Comparison of ENCODE assay signal across 15 mouse cellular contexts in the genomic region with DNA sequence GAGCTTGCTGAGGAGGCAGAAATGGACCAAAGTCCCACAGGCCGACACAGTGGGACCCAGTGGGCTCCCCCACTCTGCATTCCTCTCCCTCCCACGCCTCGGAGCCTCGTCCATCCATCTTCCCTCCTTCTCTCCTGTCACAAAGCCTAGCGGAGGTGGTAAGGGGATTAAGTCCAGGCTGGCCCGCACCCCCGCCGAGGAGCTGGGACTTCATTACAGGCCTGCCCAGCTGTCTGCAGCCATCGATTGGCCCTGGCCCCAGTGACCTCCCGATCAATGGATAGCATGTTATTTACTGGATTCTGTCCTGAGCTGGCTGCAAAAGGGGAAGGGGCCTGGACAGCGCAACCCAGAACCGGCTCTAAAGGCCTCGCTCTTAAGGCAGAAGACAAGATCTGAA.
A peak's percentile ranks its signal among the peaks of the same experiment; 100 is the strongest.
DNase-seq lines count a peak whose midpoint lies in the region; ATAC-seq and TF ChIP-seq lines count a peak whose summit lies in the region.
"Had no signal": no experiment of that assay in that cellular context is flagged by ENCODE, and none has a peak within 500 bp of the region (broad histone marks: within the 10 kb centered on the region; RNA-seq: fewer than 3 reads in every experiment).

No protein-coding gene starts in this region.

- no peaks in the 10 kb centered on the region; the same call in 1 of the 2 replicates for H3K27me3 ChIP-seq in neural tube, embryonic 15.5 days (replicated peaks)
- H3K27me3 ChIP-seq in hindbrain, embryonic 13.5 days, result peaks cover 12% of the 10 kb centered on the region
- no peaks in the 10 kb centered on the region for H3K27me3 ChIP-seq in liver, postnatal 0 days (ENCODE audit: insufficient read depth, low read length)
- H3K27me3 ChIP-seq: neural tube, embryonic 12.5 days had no signal

- no peaks in the 10 kb centered on the region for H3K36me3 ChIP-seq in neural tube, embryonic 15.5 days
- H3K36me3 ChIP-seq in hindbrain, embryonic 13.5 days, result no peaks in the 10 kb centered on the region
- H3K36me3 ChIP-seq in liver, postnatal 0 days (replicated peaks; ENCODE audit: insufficient read depth, low read length), result no peaks in the 10 kb centered on the region
- H3K36me3 ChIP-seq: G1E; heart, embryonic 15.5 days; neural tube, embryonic 12.5 days had no signal

- no peak for TF ChIP-seq CTCF in liver, postnatal 0 days (IDR thresholded peaks at IDR 0.05; ENCODE audit: low read depth)

- ATAC-seq in neural tube, embryonic 15.5 days (ENCODE audit: low FRiP score), result no peak
- ATAC-seq in hindbrain, embryonic 13.5 days (ENCODE audit: low FRiP score), result no peak
- ATAC-seq in liver, postnatal 0 days, result peak; percentile 66
- no peak for ATAC-seq in monocyte, adult 5-6 weeks (replicated peaks; ENCODE audit: insufficient number of reproducible peaks, low FRiP score, low TSS enrichment, poor library complexity, severe bottlenecking)

- no peak overlapping the region for H3K9ac ChIP-seq in neural tube, embryonic 15.5 days (replicated peaks)
- no peak overlapping the region for H3K9ac ChIP-seq in hindbrain, embryonic 13.5 days
- H3K9ac ChIP-seq in liver, postnatal 0 days (replicated peaks), result no peak overlapping the region
- H3K9ac ChIP-seq: heart, embryonic 15.5 days; neural tube, embryonic 12.5 days had no signal

- TF ChIP-seq EP300 in liver, postnatal 0 days (IDR thresholded peaks at IDR 0.05; ENCODE audit: low read depth), result no peak

- H3K4me1 ChIP-seq in neural tube, embryonic 15.5 days, result 0 out of 2 replicates have a peak, but pooled peaks cover 12% of the 10 kb centered on the region
- peaks cover 22% of the 10 kb centered on the region for H3K4me1 ChIP-seq in hindbrain, embryonic 13.5 days (replicated peaks)
- H3K4me1 ChIP-seq in liver, postnatal 0 days (ENCODE audit: insufficient read depth), result peaks cover 5% of the 10 kb centered on the region; the same call in 1 of the 2 replicates
- H3K4me1 ChIP-seq: heart, embryonic 15.5 days had no signal

- WGBS in neural tube, embryonic 15.5 days, result 25% methylated on average over 13 of the region's 13 CpGs
- 18% methylated on average over 13 of the region's 13 CpGs for WGBS in hindbrain, embryonic 13.5 days
- WGBS in liver, postnatal 0 days (ENCODE audit: insufficient replicate concordance), result 34% methylated on average over 13 of the region's 13 CpGs

- H3K4me2 ChIP-seq in neural tube, embryonic 15.5 days, result no peak overlapping the region
- H3K4me2 ChIP-seq in hindbrain, embryonic 13.5 days, result no peak overlapping the region
- H3K4me2 ChIP-seq in liver, postnatal 0 days (ENCODE audit: low read depth, low read length), result no peak overlapping the region
- H3K4me2 ChIP-seq: heart, embryonic 15.5 days; neural tube, embryonic 12.5 days had no signal

- intact Hi-C loops in heart, postnatal 10 days (cut with DNase I), result no loop called here

- DNase-seq in neural tube, embryonic 10.5 days (ENCODE audit: extremely low spot score, low spot score), result peak; percentile 21
- DNase-seq in liver, postnatal 0 days, result peak; percentile 65
- DNase-seq in heart, postnatal 10 days, result no peak
- no peak for DNase-seq in gastrocnemius, postnatal 4 days (ENCODE audit: low spot score in 2 of 2)
- DNase-seq: cerebellum, adult 11-12 months; cerebellum, postnatal 36 days; gastrocnemius, postnatal 36 days; kidney, adult 9 months; right cerebral cortex, postnatal 4 days had no signal

- no peak overlapping the region for H3K4me3 ChIP-seq in neural tube, embryonic 15.5 days (replicated peaks)
- H3K4me3 ChIP-seq in hindbrain, embryonic 13.5 days, result no peak overlapping the region
- no peak overlapping the region for H3K4me3 ChIP-seq in liver, postnatal 0 days (ENCODE audit: low read depth, low read length)
- H3K4me3 ChIP-seq: heart, embryonic 15.5 days; neural tube, embryonic 12.5 days had no signal

- H3K9me3 ChIP-seq in neural tube, embryonic 15.5 days (replicated peaks), result no peaks in the 10 kb centered on the region
- H3K9me3 ChIP-seq in hindbrain, embryonic 13.5 days, result no peaks in the 10 kb centered on the region
- H3K9me3 ChIP-seq in liver, postnatal 0 days (ENCODE audit: low read length), result no peaks in the 10 kb centered on the region
- H3K9me3 ChIP-seq: heart, embryonic 15.5 days; neural tube, embryonic 12.5 days had no signal

- no peak overlapping the region for H3K27ac ChIP-seq in neural tube, embryonic 15.5 days (replicated peaks)
- peak overlapping the region; percentile 40; the same call in 1 of the 2 replicates for H3K27ac ChIP-seq in hindbrain, embryonic 13.5 days
- no peak overlapping the region for H3K27ac ChIP-seq in liver, postnatal 0 days (ENCODE audit: low read depth)
- H3K27ac ChIP-seq: heart, embryonic 15.5 days; neural tube, embryonic 12.5 days had no signal

Comparison
In these comparisons a context has a peak if more than half of its experiments do, and no peak if none do; other contexts are left out.
1. DNase-seq: peak in neural tube, embryonic 10.5 days (single experiment) and liver, postnatal 0 days (single experiment); none in heart, postnatal 10 days (0 of 2) and gastrocnemius, postnatal 4 days (0 of 2).